Mouse (Mus musculus) ES-E14 (cell line): ENCODE measurements at regions not wholly inside any gene's neighbourhood (a gene's known extent, or its start where the extent isn't known, plus 50 kb on each side); places are given as distances from the start of the nearest gene placed in this dataset.

Experiments
- CHD2 ChIP-seq: IDR thresholded peaks from 2 replicates; pipeline ENCODE4 v1.6.1; 2014; ENCODE audit warnings: mild to moderate bottlenecking, low read depth, low read length, inconsistent platforms
- HCFC1 ChIP-seq: IDR thresholded peaks from 2 replicates; pipeline ENCODE4 v1.6.1; 2012; ENCODE audit warnings: low read length, inconsistent platforms, borderline replicate concordance; ENCODE audit not compliant: insufficient read depth

DNA sequence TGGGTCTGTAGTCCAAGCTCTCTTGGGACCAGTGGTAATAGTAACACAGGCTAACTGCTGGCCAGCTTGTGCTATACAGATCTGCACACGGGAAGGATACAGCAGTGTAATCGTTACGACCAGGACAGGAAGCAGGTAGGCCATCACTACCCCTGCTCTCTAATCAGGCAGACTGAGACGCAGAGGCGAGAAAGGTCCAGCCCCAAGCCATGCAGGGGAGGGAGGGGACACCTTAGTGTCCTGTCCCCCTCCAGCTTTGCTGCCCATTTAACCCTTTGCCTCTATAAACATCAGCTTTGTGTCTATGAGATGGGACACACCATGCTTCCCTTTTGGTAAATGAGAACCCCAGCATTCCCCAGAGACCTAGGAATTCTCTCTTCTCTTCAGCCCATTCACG lies 249.9 kb downstream of the Bcl11b start:
- no peak for TF ChIP-seq HCFC1
- TF ChIP-seq CHD2, result no peak
